Mouse (Mus musculus) lung, postnatal 25 days (tissue): ENCODE results near the gene Rc3h2.

Source experiments
- DNase-seq: peaks from one replicate; pipeline ENCODE4 v3.0.0; 2022; ENCODE audit warnings: low spot score

Rc3h2 gene

DNA sequence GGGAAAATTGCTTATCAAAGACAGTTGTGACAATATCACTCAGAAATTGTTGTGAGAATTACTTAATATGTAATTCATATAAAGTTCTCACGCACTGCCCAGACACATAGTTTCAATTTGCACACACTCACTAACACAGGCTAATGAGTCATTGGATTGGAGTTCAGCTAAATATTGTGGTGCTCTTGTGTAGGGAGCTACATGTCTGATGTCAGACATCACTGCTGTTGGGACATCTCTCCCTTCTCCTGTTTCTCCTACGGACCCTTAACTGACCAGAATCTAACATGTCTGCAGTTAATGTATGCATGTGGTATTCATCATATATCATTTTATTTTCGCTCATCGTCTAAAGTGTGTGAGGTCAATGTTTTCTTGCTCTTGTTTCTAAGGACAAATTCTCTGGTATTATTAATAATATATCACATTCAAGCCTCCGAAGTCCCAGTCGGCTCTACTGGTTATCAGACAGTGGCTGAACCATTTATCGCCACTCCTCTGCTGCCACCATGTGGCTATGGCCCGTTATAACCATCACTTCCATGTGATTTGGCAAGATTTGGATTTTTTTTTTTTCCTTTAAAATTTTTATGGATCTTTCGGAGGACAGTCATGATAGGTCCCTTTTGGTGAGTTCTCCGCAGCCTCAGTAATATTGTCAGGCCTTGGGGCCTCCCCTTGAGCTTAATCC lies 84.1 kb downstream of the Rc3h2 start:
- peak; percentile 23 for DNase-seq

DNA sequence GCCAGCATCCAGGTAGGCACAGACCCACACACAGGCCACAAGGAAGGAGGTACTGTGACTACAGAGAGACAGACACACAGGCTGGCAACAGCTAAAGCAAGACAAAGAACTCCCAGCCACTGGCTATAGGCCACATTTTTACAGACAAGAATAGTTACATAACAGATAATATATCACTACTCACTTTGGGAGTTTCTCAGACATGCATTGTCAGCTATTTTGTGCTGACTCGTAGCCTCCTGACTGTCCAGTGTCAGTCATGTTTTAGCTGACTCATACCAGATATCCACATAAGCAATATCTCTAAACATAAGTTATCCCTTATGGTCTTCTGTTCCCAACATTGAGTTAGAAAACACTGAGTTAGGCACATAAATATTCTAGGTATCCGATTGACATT lies 89.4 kb downstream of the Rc3h2 start:
- no peak for DNase-seq

DNA sequence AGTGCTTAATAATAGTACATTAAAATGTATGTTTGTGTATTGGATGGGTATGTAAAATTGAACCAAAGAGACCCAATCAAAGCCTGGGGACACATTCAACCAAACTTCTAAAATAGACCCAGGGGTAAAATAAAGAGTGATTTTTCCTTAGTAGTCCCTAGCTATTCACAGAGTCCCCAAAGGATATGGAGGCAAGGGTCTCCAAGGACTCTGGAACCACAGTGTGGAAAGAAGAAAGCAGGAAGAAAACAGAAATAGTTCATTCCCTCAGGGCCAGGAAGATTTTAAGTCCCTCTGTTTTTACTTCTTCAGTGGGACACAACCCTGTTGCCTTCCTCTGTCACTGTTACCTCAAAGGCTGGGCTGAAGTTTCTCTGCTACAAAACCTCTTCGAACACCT lies 96.5 kb downstream of the Rc3h2 start, which contains the start of gene Olfr368:
Olfr368 (plus strand) TSS at position 301 of the 400 bp plus-strand sequence.
- no peak for DNase-seq
